Mouse (Mus musculus) spleen, adult 2 months (tissue): ENCODE data around the gene Rgr. TPM values are rescaled to one million over a fixed set of nuclear protein-coding genes. Genes with fewer than 3 reads are reported as not detected.

Experiments used
- DNase-seq, 2 experiments: peaks; one replicate each; pipeline versions ENCODE4 v3.0.0 to v3.0.0-alpha.2; 2012 to 2021; ENCODE audit warnings: low spot score in 2 of 2, low read depth in 1 of 2
- H3K27ac ChIP-seq: fragments of 200-500 bp; 2 replicates; pipeline ENCODE4 v1.5.1; 2012; ENCODE audit warnings: low read length, inconsistent platforms; ENCODE audit not compliant: insufficient read depth
- H3K27me3 ChIP-seq: fragments of 200-500 bp; 2 replicates; pipeline ENCODE4 v1.6.1; 2012; ENCODE audit warnings: mild to moderate bottlenecking, moderate library complexity, low read length, inconsistent platforms; ENCODE audit not compliant: control insufficient read depth, insufficient read depth
- H3K36me3 ChIP-seq: fragments of 200-500 bp; 2 replicates; pipeline ENCODE4 v1.6.1; 2012; ENCODE audit warnings: mild to moderate bottlenecking, low read length, inconsistent platforms; ENCODE audit not compliant: control insufficient read depth, insufficient read depth
- H3K4me1 ChIP-seq: fragments of 200-500 bp; 2 replicates; pipeline ENCODE4 v1.6.1; 2011; ENCODE audit warnings: inconsistent platforms; ENCODE audit not compliant: control insufficient read depth, insufficient read depth, insufficient read length
- H3K4me3 ChIP-seq: fragments of 200-500 bp; 2 replicates; pipeline ENCODE4 v1.5.1; 2011; ENCODE audit warnings: mild to moderate bottlenecking, inconsistent platforms; ENCODE audit not compliant: insufficient read depth, insufficient read length; ENCODE audit errors: extremely low read depth
- CTCF ChIP-seq: fragments of 200-500 bp; IDR thresholded peaks from 2 replicates; pipeline ENCODE4 v1.5.1; 2011; ENCODE audit warnings: mild to moderate bottlenecking, inconsistent platforms; ENCODE audit not compliant: insufficient read depth, insufficient read length, insufficient replicate concordance; ENCODE audit errors: extremely low read depth
- POLR2A ChIP-seq: fragments of 200-500 bp; IDR thresholded peaks from 2 replicates; pipeline ENCODE4 v1.6.1; 2011; ENCODE audit warnings: low read depth, low read length, inconsistent platforms
- WGBS: fragments of 180-500 bp; shearing (Covaris S2); methylation state at CpG from one replicate; pipeline ENCODE4 v1.1.7; 2018; 5-methylcytosine and 5-hydroxymethylcytosine counted together
- polyA plus RNA-seq: library from polyadenylated mRNA; depleted of rRNA; stranded (reverse); fragments of >200 nt; gene quantifications from 2 replicates; pipeline ENCODE4 v1.2.3, GENCODE M21; 2012

The Rgr gene
- polyA plus RNA-seq, 1 experiment: 0.85 TPM

GRCm38 (mm10) chr14:37027951-37028350 lies 20.8 kb downstream of the Rgr start:
- Histone ChIP-seq H3K36me3 (no peaks in the 10 kb centered on the region), H3K27ac (no peak overlapping the region), H3K4me3 (no peak overlapping the region), H3K27me3 (no peaks in the 10 kb centered on the region), H3K4me1 (no peaks in the 10 kb centered on the region)
- no peak for DNase-seq
- 86% methylated on average over 3 of the region's 3 CpGs for WGBS
- no peak for TF ChIP-seq CTCF
- no peak for TF ChIP-seq POLR2A

- Histone ChIP-seq H3K27ac (no peak overlapping the region), H3K4me3 (no peak overlapping the region), H3K27me3 (no peaks in the 10 kb centered on the region), H3K4me1 (no peaks in the 10 kb centered on the region), H3K36me3 (no peaks in the 10 kb centered on the region)
- TF ChIP-seq POLR2A: no peak
- TF ChIP-seq CTCF: no peak
- DNase-seq: no peak
- WGBS: 73% methylated on average over 4 of the region's 4 CpGs
These were observed 21.4 kb downstream of the Rgr start for GRCm38 (mm10) chr14:37027248-37027933.

GRCm38 (mm10) chr14:37015894-37016293 lies 32.9 kb downstream of the Rgr start:
- Histone ChIP-seq H3K4me3 (no peak overlapping the region), H3K4me1 (no peaks in the 10 kb centered on the region), H3K27me3 (no peaks in the 10 kb centered on the region), H3K36me3 (no peaks in the 10 kb centered on the region), H3K27ac (no peak overlapping the region)
- TF ChIP-seq CTCF (no peak), POLR2A (no peak)
- no peak for DNase-seq
- 27% methylated on average over 5 of the region's 5 CpGs for WGBS

- 60% methylated on average over 3 of the region's 3 CpGs for WGBS
- no peak for TF ChIP-seq CTCF
- no peak for TF ChIP-seq POLR2A
- Histone ChIP-seq H3K4me3 (no peak overlapping the region), H3K36me3 (no peaks in the 10 kb centered on the region), H3K27me3 (no peaks in the 10 kb centered on the region), H3K27ac (no peak overlapping the region), H3K4me1 (no peaks in the 10 kb centered on the region)
- DNase-seq: no peak
These were observed 35.1 kb downstream of the Rgr start for GRCm38 (mm10) chr14:37013644-37014043.

GRCm38 (mm10) chr14:37009686-37010085 lies 39.1 kb downstream of the Rgr start:
- Histone ChIP-seq H3K4me3 (no peak overlapping the region), H3K4me1 (no peaks in the 10 kb centered on the region), H3K27me3 (no peaks in the 10 kb centered on the region), H3K36me3 (no peaks in the 10 kb centered on the region), H3K27ac (no peak overlapping the region)
- no peak for DNase-seq
- WGBS: 93% methylated on average over 2 of the region's 2 CpGs
- no peak for TF ChIP-seq POLR2A
- TF ChIP-seq CTCF: no peak

DNA sequence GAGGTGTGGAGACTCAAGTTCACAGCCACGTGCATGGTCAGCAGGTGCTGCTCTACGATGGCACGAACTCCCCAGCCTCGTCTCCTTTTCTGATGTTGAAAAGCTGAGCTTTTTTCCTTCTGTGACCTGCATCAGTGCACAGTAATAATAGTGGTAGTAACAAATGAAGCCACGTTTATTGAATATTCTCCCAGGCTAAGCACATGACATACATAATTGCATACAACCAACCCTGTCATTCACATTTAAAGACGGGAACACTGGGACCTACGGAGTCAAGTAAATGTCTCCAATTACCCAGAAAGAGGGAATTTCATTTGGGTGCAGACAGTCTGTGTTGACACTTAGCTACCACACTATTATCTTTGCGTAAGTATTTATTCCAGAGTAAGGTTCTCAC lies 42.3 kb downstream of the Rgr start:
- H3K36me3 ChIP-seq: no peaks in the 10 kb centered on the region
- 84% methylated on average over 8 of the region's 8 CpGs for WGBS
- H3K27ac ChIP-seq: no peak overlapping the region
- H3K4me3 ChIP-seq: no peak overlapping the region
- no peaks in the 10 kb centered on the region for H3K4me1 ChIP-seq
- TF ChIP-seq CTCF: no peak
- TF ChIP-seq POLR2A: no peak
- no peaks in the 10 kb centered on the region for H3K27me3 ChIP-seq
- no peak for DNase-seq

GRCm38 (mm10) chr14:37005865-37006264 lies 42.9 kb downstream of the Rgr start:
- TF ChIP-seq POLR2A (no peak), CTCF (no peak)
- H3K36me3 ChIP-seq: no peaks in the 10 kb centered on the region
- no peak overlapping the region for H3K4me3 ChIP-seq
- DNase-seq: no peak
- no peaks in the 10 kb centered on the region for H3K4me1 ChIP-seq
- no peaks in the 10 kb centered on the region for H3K27me3 ChIP-seq
- 33% methylated on average over 3 of the region's 3 CpGs for WGBS
- H3K27ac ChIP-seq: no peak overlapping the region
